32 mouse cellular contexts compared by ENCODE assay signal in the genomic region with DNA sequence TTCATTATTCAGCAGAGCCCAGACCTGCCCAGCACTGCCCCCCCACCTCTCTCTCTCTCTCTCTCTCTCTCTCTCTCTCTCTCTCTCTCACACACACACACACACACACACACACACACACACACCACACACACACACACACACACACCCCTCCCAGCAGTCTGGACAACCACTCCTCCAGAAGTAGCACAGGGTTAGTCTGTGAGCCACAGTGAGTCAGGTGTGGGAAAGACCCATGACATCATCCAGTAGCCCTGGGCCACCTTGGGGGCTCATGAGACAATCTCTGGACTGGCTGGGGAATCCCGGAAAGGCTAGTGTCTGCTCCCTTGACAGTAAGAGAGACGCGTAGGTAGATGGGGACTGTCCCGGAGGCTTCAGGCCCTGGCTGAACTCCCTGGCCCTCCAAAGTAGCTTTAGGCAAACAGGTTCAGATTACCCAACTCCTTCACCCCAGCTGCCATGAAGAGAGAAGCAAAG. TPM values are rescaled to one million over a fixed set of nuclear protein-coding genes. Genes with fewer than 3 reads are reported as not detected.
A peak's percentile ranks its signal among the peaks of the same experiment; 100 is the strongest.
DNase-seq lines count a peak whose midpoint lies in the region; ATAC-seq and TF ChIP-seq lines count a peak whose summit lies in the region.
"Had no signal": no experiment of that assay in that cellular context is flagged by ENCODE, and none has a peak within 500 bp of the region (broad histone marks: within the 10 kb centered on the region; RNA-seq: fewer than 3 reads in every experiment).

No protein-coding gene starts in this region.

- H3K4me2 ChIP-seq in CH12.LX (ENCODE audit: insufficient read depth, low read depth, poor library complexity, severe bottlenecking), result peak overlapping the region; percentile 83
- H3K4me2 ChIP-seq in hindbrain, embryonic 16.5 days (ENCODE audit: low read length), result no peak overlapping the region
- H3K4me2 ChIP-seq: embryonic facial prominence, embryonic 13.5 days; forebrain, embryonic 15.5 days; heart, embryonic 11.5 days; hindbrain, embryonic 13.5 days; liver, embryonic 15.5 days; lung, embryonic 14.5 days; neural tube, embryonic 13.5 days had no signal

- no peak; the same call in none of the 2 replicates for TF ChIP-seq RAD21 in CH12.LX (IDR thresholded peaks at IDR 0.05; ENCODE audit: low read depth, low read length)

- peak; percentile 94 for TF ChIP-seq EP300 in CH12.LX (IDR thresholded peaks at IDR 0.05; ENCODE audit: low read length)

- ATAC-seq in hindbrain, embryonic 16.5 days, result no peak
- ATAC-seq: forebrain, embryonic 15.5 days; midbrain, embryonic 16.5 days had no signal

- in situ Hi-C loops in CH12.LX (cut with MboI; ENCODE audit: low pct_ligation_motif_present, low pct_unique_long_range_greater_than_20kb, low sequenced_read_pairs), result loop anchor here (5.0 kb wide), 1 partner anchor 39 kb away; no protein-coding TSS in a partner anchor

- H3K9me3 ChIP-seq in CH12.LX (replicated peaks; ENCODE audit: low read length), result no peaks in the 10 kb centered on the region
- no peaks in the 10 kb centered on the region for H3K9me3 ChIP-seq in hindbrain, embryonic 16.5 days (ENCODE audit: control insufficient read depth, low read length)
- H3K9me3 ChIP-seq: embryonic facial prominence, embryonic 13.5 days; forebrain, embryonic 10.5 days; forebrain, embryonic 15.5 days; hindbrain, embryonic 13.5 days; liver, embryonic 15.5 days; neural tube, embryonic 13.5 days had no signal

- no peak for TF ChIP-seq POLR2A in kidney, adult 2 months (IDR thresholded peaks at IDR 0.05; ENCODE audit: low read depth, low read length)
- no peak; the same call in 1 of the 2 replicates for TF ChIP-seq POLR2A in CH12.LX (IDR thresholded peaks at IDR 0.05; ENCODE audit: low read depth, low read length)

- dilution Hi-C loops in CH12.LX (cut with MboI; ENCODE audit: extremely low pct_ligation_motif_present, extremely low pct_unique_long_range_greater_than_20kb, low sequenced_read_pairs), result no loop called here

- no peak for TF ChIP-seq CTCF in kidney, adult 2 months (conservative IDR thresholded peaks at IDR 0.05; ENCODE audit: insufficient read depth, insufficient read length, low read depth, low read length)
- TF ChIP-seq CTCF in CH12.LX (conservative IDR thresholded peaks at IDR 0.05 in 1 of 2, IDR thresholded peaks at IDR 0.05 in 1 of 2; ENCODE audit: low read depth in 2 of 2, low read length in 2 of 2), result no peak

- WGBS in kidney, adult 2 months, result 75% methylated on average over 4 of the region's 4 CpGs
- WGBS in hindbrain, embryonic 16.5 days, result 87% methylated on average over 4 of the region's 4 CpGs

- peak overlapping the region; percentile 12; the same call in 1 of the 2 replicates for H3K9ac ChIP-seq in CH12.LX (ENCODE audit: insufficient read depth, low read depth)
- H3K9ac ChIP-seq in hindbrain, embryonic 16.5 days (ENCODE audit: low read depth, low read length), result no peak overlapping the region
- H3K9ac ChIP-seq: embryonic facial prominence, embryonic 13.5 days; forebrain, embryonic 15.5 days; hindbrain, embryonic 13.5 days; liver, embryonic 15.5 days; lung, embryonic 14.5 days; neural tube, embryonic 13.5 days had no signal

- H3K27me3 ChIP-seq in kidney, adult 2 months (replicated peaks; ENCODE audit: control insufficient read depth, insufficient read depth, low read length), result no peaks in the 10 kb centered on the region
- H3K27me3 ChIP-seq in CH12.LX (replicated peaks), result no peaks in the 10 kb centered on the region
- no peaks in the 10 kb centered on the region for H3K27me3 ChIP-seq in hindbrain, embryonic 16.5 days (replicated peaks; ENCODE audit: control insufficient read depth, insufficient read depth, low read length)
- H3K27me3 ChIP-seq: embryonic facial prominence, embryonic 13.5 days; forebrain, embryonic 15.5 days; hindbrain, embryonic 13.5 days had no signal

- H3K27ac ChIP-seq in kidney, adult 2 months (ENCODE audit: insufficient read depth, low read depth, low read length), result peak overlapping the region; percentile 61; the same call in 1 of the 2 replicates
- H3K27ac ChIP-seq in CH12.LX (ENCODE audit: insufficient read depth, low read depth), result peak overlapping the region; percentile 89
- no peak overlapping the region for H3K27ac ChIP-seq in hindbrain, embryonic 16.5 days (ENCODE audit: low read depth, low read length)
- H3K27ac ChIP-seq: embryonic facial prominence, embryonic 13.5 days; forebrain, embryonic 10.5 days; forebrain, embryonic 15.5 days; hindbrain, embryonic 13.5 days; kidney, postnatal 0 days; liver, embryonic 15.5 days; neural tube, embryonic 13.5 days had no signal

- H3K4me1 ChIP-seq in kidney, adult 2 months (ENCODE audit: control insufficient read depth, insufficient read depth, low read length), result peaks cover 8% of the 10 kb centered on the region; the same call in 1 of the 2 replicates
- peaks cover 37 to 69% of the 10 kb centered on the region in 2 experiments for H3K4me1 ChIP-seq in CH12.LX (ENCODE audit: control insufficient read depth in 1 of 2, insufficient read depth in 2 of 2)
- no peaks in the 10 kb centered on the region for H3K4me1 ChIP-seq in hindbrain, embryonic 16.5 days (ENCODE audit: control insufficient read depth, insufficient read depth, low read depth, low read length)
- H3K4me1 ChIP-seq: forebrain, embryonic 15.5 days; liver, embryonic 15.5 days had no signal

- no peaks in the 10 kb centered on the region for H3K36me3 ChIP-seq in kidney, adult 2 months (ENCODE audit: control insufficient read depth, insufficient read depth, low read length)
- H3K36me3 ChIP-seq in CH12.LX (replicated peaks in 1 of 2; ENCODE audit: control insufficient read depth in 1 of 2, insufficient read depth in 1 of 2, low read length in 1 of 2), result no peaks in the 10 kb centered on the region
- H3K36me3 ChIP-seq in hindbrain, embryonic 16.5 days (ENCODE audit: control insufficient read depth, insufficient read depth, low read length), result no peaks in the 10 kb centered on the region
- H3K36me3 ChIP-seq: embryonic facial prominence, embryonic 13.5 days; forebrain, embryonic 10.5 days; forebrain, embryonic 15.5 days; hindbrain, embryonic 13.5 days; liver, embryonic 15.5 days; neural tube, embryonic 13.5 days had no signal

- DNase-seq in kidney, adult 2 months, result no peak
- no peak for DNase-seq in kidney, adult 9 months
- DNase-seq in CH12.LX (ENCODE audit: extremely low read depth), result peak; percentile 98
- peak; percentile 72 for DNase-seq in induced T-regulatory cell, adult 2 months (ENCODE audit: low read depth)
- no peak for DNase-seq in heart, adult 18-20 months
- DNase-seq in right cerebral cortex, postnatal 36 days (ENCODE audit: low spot score in 2 of 2), result no peak
- DNase-seq: adrenal gland, postnatal 14 days; cerebellum, adult 11-12 months; cerebellum, adult 9-11 months; gastrocnemius, postnatal 25 days; heart, adult 11 months; heart, postnatal 36 days; kidney, postnatal 4 days; layer of hippocampus, adult 9-11 months; lung, embryonic 14.5 days; lung, postnatal 14 days; retina, postnatal 1 day; right cerebral cortex, postnatal 25 days; spleen, adult 18-20 months; thymus, adult 18-20 months; thymus, postnatal 25 days had no signal

- H3K4me3 ChIP-seq in kidney, adult 2 months (ENCODE audit: insufficient read depth, low read depth, low read length), result no peak overlapping the region
- no peak overlapping the region for H3K4me3 ChIP-seq in CH12.LX (replicated peaks in 1 of 3; ENCODE audit: low read depth in 2 of 3, low read length in 2 of 3, poor library complexity in 1 of 3)
- H3K4me3 ChIP-seq in hindbrain, embryonic 16.5 days (ENCODE audit: low read length), result no peak overlapping the region
- H3K4me3 ChIP-seq: embryonic facial prominence, embryonic 13.5 days; forebrain, embryonic 10.5 days; forebrain, embryonic 15.5 days; hindbrain, embryonic 13.5 days; liver, embryonic 15.5 days; myocyte; neural tube, embryonic 13.5 days had no signal

- no peaks in the 10 kb centered on the region for H3K79me2 ChIP-seq in CH12.LX (replicated peaks; ENCODE audit: control insufficient read depth, extremely low read depth, insufficient read depth, poor library complexity, severe bottlenecking)

TF ChIP-seq in CH12.LX, 34 proteins besides CTCF, POLR2A, EP300 and RAD21 (continues in another document):
- peak; percentile 9; the same call in 1 of the 2 replicates for TF ChIP-seq USF1 (IDR thresholded peaks at IDR 0.05; ENCODE audit: low read depth, low read length)
- no peak for TF ChIP-seq USF2 (conservative IDR thresholded peaks at IDR 0.05; ENCODE audit: low read depth, low read length)
- TF ChIP-seq ZC3H11A (IDR thresholded peaks at IDR 0.05; ENCODE audit: low read depth, low read length), result no peak
- peak; percentile 96 for TF ChIP-seq MEF2A (IDR thresholded peaks at IDR 0.05; ENCODE audit: borderline replicate concordance, low read depth, low read length)
- TF ChIP-seq HCFC1 (IDR thresholded peaks at IDR 0.05; ENCODE audit: low read depth, low read length), result no peak
- TF ChIP-seq NELFE (IDR thresholded peaks at IDR 0.05; ENCODE audit: low read depth, low read length), result no peak
- TF ChIP-seq ETS1 (conservative IDR thresholded peaks at IDR 0.05; ENCODE audit: low read depth, low read length), result peak; percentile 98
- peak; percentile 95 for TF ChIP-seq JUND (conservative IDR thresholded peaks at IDR 0.05; ENCODE audit: low read depth, low read length)
- TF ChIP-seq E2F4 (IDR thresholded peaks at IDR 0.05; ENCODE audit: insufficient replicate concordance, low read depth, low read length), result no peak
- no peak; the same call in 1 of the 2 replicates for TF ChIP-seq UBTF (IDR thresholded peaks at IDR 0.05; ENCODE audit: low read depth, low read length)

RNA-seq across cellular contexts. Expression of a gene that starts 30.0 kb away (rescaled TPM):
- polyA plus RNA-seq in kidney, adult 2 months (2012; rRNA removed), result 94.8 and 106 TPM in 2 replicates
- total RNA-seq in CH12.LX (2012; rRNA removed), result 10.7 and 14.8 TPM in 2 replicates
- total RNA-seq in CH12.LX (2014; rRNA removed), result 6.0 and 9.7 TPM in 2 replicates
- polyA plus RNA-seq in CH12.LX (2012; ENCODE audit: insufficient read length, low read depth), result 7.0 and 11.3 TPM in 2 replicates
- 100 to 1,000 TPM in 1 of 2 experiments, 10 to 100 TPM in 1; 80.2 to 107 TPM for total RNA-seq in heart, adult 18-20 months (2021)
- polyA plus RNA-seq in hindbrain, embryonic 16.5 days (2015; fragmentation: Nextera tagmentation; extraction: Ambion mirVana), result 78.6 and 80.3 TPM in 2 replicates

RNA-seq across cellular contexts. Expression of a gene that starts 30.6 kb away (rescaled TPM):
- polyA plus RNA-seq in kidney, adult 2 months (2012; rRNA removed), result 511 and 689 TPM in 2 replicates
- total RNA-seq in CH12.LX (2012; rRNA removed) (3,351 and 3,819 TPM in 2 replicates), CH12.LX (2014; rRNA removed) (2,106 and 2,198 TPM in 2 replicates)
- 2,552 and 2,592 TPM in 2 replicates for polyA plus RNA-seq in CH12.LX (2012; ENCODE audit: insufficient read length, low read depth)
- total RNA-seq in heart, adult 18-20 months (2021), result 100 to 1,000 TPM; 163 to 184 TPM
- polyA plus RNA-seq in hindbrain, embryonic 16.5 days (2015; fragmentation: Nextera tagmentation; extraction: Ambion mirVana), result 523 and 556 TPM in 2 replicates

RNA-seq across cellular contexts. Expression of a gene that starts 46.3 kb away (rescaled TPM):
- polyA plus RNA-seq in kidney, adult 2 months (2012; rRNA removed), result 32.2 and 33.4 TPM in 2 replicates
- total RNA-seq in CH12.LX (2012; rRNA removed) (not detected in 2 replicates), CH12.LX (2014; rRNA removed) (not detected in 2 replicates)
- not detected in 2 replicates for polyA plus RNA-seq in CH12.LX (2012; ENCODE audit: insufficient read length, low read depth)
- total RNA-seq in heart, adult 18-20 months (2021), result 10 to 100 TPM; 23.1 to 29.3 TPM
- 6.7 and 8.0 TPM in 2 replicates for polyA plus RNA-seq in hindbrain, embryonic 16.5 days (2015; fragmentation: Nextera tagmentation; extraction: Ambion mirVana)

Comparison
In these comparisons a context has a peak if more than half of its experiments do, and no peak if none do; other contexts are left out.
1. DNase-seq: peak in CH12.LX (single experiment) and induced T-regulatory cell, adult 2 months (single experiment); none in kidney, adult 2 months (single experiment), kidney, adult 9 months (single experiment), heart, adult 18-20 months (0 of 2) and right cerebral cortex, postnatal 36 days (0 of 2).